Mouse (Mus musculus) lung, postnatal 0 days (tissue): ENCODE results near the gene Sntg2. TPM values are rescaled to one million over a fixed set of nuclear protein-coding genes. Genes with fewer than 3 reads are reported as not detected.

ENCODE experiments used
- ATAC-seq: fragments of 200-750 bp; cut with Nextera tagmentation; 2 replicates; pipeline ENCODE4 v1.8.0; 2017; ENCODE audit warnings: moderate library complexity
- DNase-seq: peaks from one replicate; pipeline ENCODE4 v3.0.0-alpha.2; 2016; ENCODE audit warnings: low spot score
- H3K27ac ChIP-seq: fragments of 300-500 bp; sonication (generic); 2 replicates; pipeline ENCODE4 v1.5.1; 2014; ENCODE audit warnings: antibody characterized with exemption, mild to moderate bottlenecking, low read length, mixed read lengths
- H3K27me3 ChIP-seq: fragments of 300-500 bp; sonication (generic); replicated peaks from 2 replicates; pipeline ENCODE4 v1.6.1; 2014; ENCODE audit warnings: low read length, mixed read lengths; ENCODE audit not compliant: insufficient read depth
- H3K36me3 ChIP-seq: fragments of 300-500 bp; sonication (generic); 2 replicates; pipeline ENCODE4 v1.6.1; 2014; ENCODE audit warnings: low read length, mixed read lengths; ENCODE audit not compliant: insufficient read depth
- H3K4me1 ChIP-seq: fragments of 300-500 bp; sonication (generic); 2 replicates; pipeline ENCODE4 v1.6.1; 2014; ENCODE audit warnings: antibody characterized with exemption, low read depth, low read length, mixed read lengths; ENCODE audit not compliant: insufficient read depth
- H3K4me2 ChIP-seq: fragments of 300-500 bp; sonication (generic); replicated peaks from 2 replicates; pipeline ENCODE4 v1.6.1; 2014; ENCODE audit warnings: low read depth, mild to moderate bottlenecking, low read length, moderate library complexity, mixed read lengths
- H3K4me3 ChIP-seq: fragments of 300-500 bp; sonication (generic); 2 replicates; pipeline ENCODE4 v1.5.1; 2014; ENCODE audit warnings: low read depth, low read length
- H3K9ac ChIP-seq: fragments of 300-500 bp; sonication (generic); replicated peaks from 2 replicates; pipeline ENCODE4 v1.6.1; 2014; ENCODE audit warnings: low read depth, mild to moderate bottlenecking
- H3K9me3 ChIP-seq: fragments of 300-500 bp; sonication (generic); 2 replicates; pipeline ENCODE4 v1.6.1; 2016; ENCODE audit warnings: low read length, mixed read lengths
- CTCF ChIP-seq: IDR thresholded peaks from 2 replicates; pipeline ENCODE4 v1.5.1; 2016; ENCODE audit warnings: antibody characterized with exemption, mild to moderate bottlenecking
- EP300 ChIP-seq: IDR thresholded peaks from 2 replicates; pipeline ENCODE4 v1.6.1; 2016; ENCODE audit warnings: antibody characterized with exemption, mild to moderate bottlenecking, control low read depth
- WGBS: fragments of 180-500 bp; shearing (Covaris S2); extraction: QIAGEN DNeasy Blood & Tissue Kit; methylation state at CpG from one replicate; pipeline ENCODE4 v1.1.7; 2014; 5-methylcytosine and 5-hydroxymethylcytosine counted together
- polyA plus RNA-seq: library from polyadenylated mRNA; unstranded; fragments of >200 nt; fragmentation: Nextera tagmentation; extraction: Ambion mirVana; gene quantifications from 2 replicates; pipeline ENCODE4 v1.2.1, GENCODE M21; 2015

The Sntg2 gene
- polyA plus RNA-seq, 1 experiment from 2014 or later: 5.3 TPM

DNA sequence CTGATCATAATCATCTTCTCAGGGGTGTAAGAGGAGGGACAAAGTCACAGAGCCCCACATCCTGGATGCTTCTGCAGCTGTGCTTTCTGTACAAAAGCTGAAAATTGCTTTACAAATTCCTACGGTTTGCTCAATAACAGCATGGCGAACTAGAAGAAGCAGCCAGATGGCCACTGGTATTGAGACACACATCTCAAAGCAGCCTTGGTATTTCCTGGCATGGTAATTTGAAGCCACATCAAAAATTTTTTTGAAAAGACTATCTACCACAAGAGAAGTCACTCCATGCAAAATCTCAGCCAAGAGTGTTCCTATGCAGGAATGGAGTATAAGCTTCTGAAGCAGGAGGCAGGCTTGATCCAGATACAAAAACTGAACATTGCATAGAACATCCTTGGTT, 195.6 kb downstream of the Sntg2 start:
- H3K9ac ChIP-seq: no peak overlapping the region
- no peaks in the 10 kb centered on the region for H3K36me3 ChIP-seq
- H3K4me1 ChIP-seq: no peaks in the 10 kb centered on the region
- no peaks in the 10 kb centered on the region for H3K9me3 ChIP-seq
- H3K27me3 ChIP-seq: no peaks in the 10 kb centered on the region
- no peak for DNase-seq
- H3K27ac ChIP-seq: no peak overlapping the region
- TF ChIP-seq CTCF: no peak
- no peak for TF ChIP-seq EP300
- WGBS: 75% methylated on average over 2 of the region's 2 CpGs
- ATAC-seq: no peak
- no peak overlapping the region for H3K4me2 ChIP-seq
- no peak overlapping the region for H3K4me3 ChIP-seq

DNA sequence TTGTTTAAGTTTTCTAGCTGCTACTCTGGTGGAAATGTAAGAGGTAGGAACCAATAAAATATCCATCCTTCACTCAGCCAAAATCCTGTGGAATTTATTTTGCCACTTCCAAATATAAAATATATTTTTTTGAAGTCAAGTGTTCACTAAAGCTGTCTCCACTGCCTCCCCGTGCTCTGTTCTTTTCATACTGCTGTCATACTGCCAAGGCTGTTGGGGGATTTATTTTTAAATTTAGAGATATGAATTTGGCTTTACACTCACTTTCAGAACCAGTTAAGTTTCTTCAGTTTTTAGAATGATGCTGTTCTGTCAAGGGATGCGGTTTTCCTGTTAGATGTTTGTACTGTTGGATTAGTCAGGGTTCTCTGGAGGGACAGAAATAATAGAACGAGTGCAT, 204.7 kb downstream of the Sntg2 start:
- Histone ChIP-seq H3K4me2 (no peak overlapping the region), H3K4me3 (no peak overlapping the region), H3K4me1 (no peaks in the 10 kb centered on the region), H3K27ac (no peak overlapping the region), H3K36me3 (no peaks in the 10 kb centered on the region), H3K27me3 (no peaks in the 10 kb centered on the region), H3K9ac (no peak overlapping the region), H3K9me3 (no peaks in the 10 kb centered on the region)
- DNase-seq (no peak), ATAC-seq (no peak)
- 50% methylated on average over 3 of the region's 3 CpGs for WGBS
- TF ChIP-seq EP300 (no peak), CTCF (no peak)

DNA sequence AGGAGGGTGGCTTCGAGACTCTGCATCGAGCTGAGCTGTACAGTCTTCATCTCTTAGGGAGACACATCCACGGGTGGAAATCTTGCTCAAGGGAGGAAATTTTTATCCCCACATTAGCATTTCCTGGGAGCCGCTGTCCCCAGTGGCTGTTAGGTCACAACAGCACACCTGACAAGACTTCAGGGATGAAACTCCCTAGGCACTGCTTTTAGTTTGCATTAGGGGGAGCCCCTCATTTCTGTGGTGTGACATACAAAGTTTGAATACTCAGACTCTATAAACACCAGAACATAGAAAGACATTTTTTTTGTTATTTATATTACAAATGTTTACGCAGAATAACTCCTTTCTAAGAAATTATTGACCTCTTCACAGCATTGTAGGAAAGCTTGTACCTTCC, 208.6 kb downstream of the Sntg2 start:
- no peaks in the 10 kb centered on the region for H3K9me3 ChIP-seq
- whole genome bisulfite sequencing: 83% methylated on average over 5 of the region's 5 CpGs
- no peak overlapping the region for H3K4me3 ChIP-seq
- H3K4me1 ChIP-seq: no peaks in the 10 kb centered on the region
- DNase-seq: no peak
- no peak for ATAC-seq
- no peak overlapping the region for H3K9ac ChIP-seq
- H3K36me3 ChIP-seq: no peaks in the 10 kb centered on the region
- TF ChIP-seq CTCF (no peak), EP300 (no peak)
- no peaks in the 10 kb centered on the region for H3K27me3 ChIP-seq
- no peak overlapping the region for H3K27ac ChIP-seq
- no peak overlapping the region for H3K4me2 ChIP-seq

DNA sequence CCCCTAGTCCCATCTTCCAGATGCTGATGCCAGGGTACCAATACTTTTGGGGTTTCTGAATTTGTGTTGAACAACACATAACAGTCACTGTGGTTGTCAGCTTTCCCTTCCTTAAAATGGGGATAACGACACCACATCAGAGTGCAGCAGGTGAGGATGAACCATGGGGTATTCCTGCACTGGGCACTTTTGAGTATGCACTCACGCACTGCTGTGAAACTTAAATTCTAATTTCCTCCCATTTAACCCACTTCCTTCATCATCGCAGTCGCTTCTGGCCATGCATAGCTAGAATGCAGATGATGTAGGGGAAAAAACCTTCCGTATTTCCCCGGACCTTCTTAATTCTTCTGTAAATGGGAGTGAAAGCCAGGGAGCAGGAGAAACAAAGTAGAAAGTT, 209.2 kb downstream of the Sntg2 start:
- H3K27ac ChIP-seq: no peak overlapping the region
- 87% methylated on average over 6 of the region's 6 CpGs for WGBS
- DNase-seq (no peak), ATAC-seq (no peak)
- no peaks in the 10 kb centered on the region for H3K27me3 ChIP-seq
- H3K36me3 ChIP-seq: no peaks in the 10 kb centered on the region
- no peaks in the 10 kb centered on the region for H3K9me3 ChIP-seq
- no peak overlapping the region for H3K9ac ChIP-seq
- TF ChIP-seq CTCF: no peak
- TF ChIP-seq EP300: no peak
- H3K4me3 ChIP-seq: no peak overlapping the region
- no peak overlapping the region for H3K4me2 ChIP-seq
- no peaks in the 10 kb centered on the region for H3K4me1 ChIP-seq

DNA sequence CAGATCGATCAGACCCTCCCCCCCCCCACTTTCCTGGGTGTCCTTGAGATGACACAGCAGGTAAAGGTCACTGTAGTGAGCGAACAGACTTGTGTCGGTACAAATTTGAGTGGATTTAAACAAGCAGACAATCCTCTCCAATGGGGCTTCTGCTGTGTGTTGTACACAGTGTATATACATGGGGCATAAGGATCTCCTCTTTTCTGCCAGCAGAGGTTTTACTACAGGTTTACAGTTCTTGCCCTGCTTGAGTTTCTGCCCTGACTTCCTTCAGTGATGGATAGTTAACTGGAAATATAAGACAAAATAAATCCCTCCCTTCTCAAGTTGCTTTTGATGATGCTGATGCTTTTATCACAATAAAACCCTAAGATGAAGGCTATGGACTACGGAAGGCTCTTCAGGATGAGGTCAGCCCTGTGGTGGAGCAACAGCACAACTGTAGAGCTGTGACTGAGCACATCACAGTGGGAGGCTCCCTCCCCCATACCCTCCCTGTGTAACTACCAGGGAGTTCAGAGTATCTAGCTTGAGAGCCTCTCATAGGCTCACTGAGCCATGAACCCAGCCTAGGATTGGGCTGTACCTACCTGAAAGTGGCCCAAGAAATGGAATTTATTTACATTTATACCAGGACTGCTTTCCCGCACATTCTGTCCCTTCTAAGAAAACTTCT, 211.3 kb downstream of the Sntg2 start:
- no peak for TF ChIP-seq EP300
- TF ChIP-seq CTCF: no peak
- Histone ChIP-seq H3K4me3 (no peak overlapping the region), H3K36me3 (no peaks in the 10 kb centered on the region), H3K4me1 (no peaks in the 10 kb centered on the region), H3K9ac (no peak overlapping the region), H3K9me3 (no peaks in the 10 kb centered on the region), H3K27ac (no peak overlapping the region), H3K4me2 (no peak overlapping the region), H3K27me3 (no peaks in the 10 kb centered on the region)
- peak; percentile 50 for ATAC-seq
- 66% methylated on average over 5 of the region's 5 CpGs for WGBS
- no peak for DNase-seq

DNA sequence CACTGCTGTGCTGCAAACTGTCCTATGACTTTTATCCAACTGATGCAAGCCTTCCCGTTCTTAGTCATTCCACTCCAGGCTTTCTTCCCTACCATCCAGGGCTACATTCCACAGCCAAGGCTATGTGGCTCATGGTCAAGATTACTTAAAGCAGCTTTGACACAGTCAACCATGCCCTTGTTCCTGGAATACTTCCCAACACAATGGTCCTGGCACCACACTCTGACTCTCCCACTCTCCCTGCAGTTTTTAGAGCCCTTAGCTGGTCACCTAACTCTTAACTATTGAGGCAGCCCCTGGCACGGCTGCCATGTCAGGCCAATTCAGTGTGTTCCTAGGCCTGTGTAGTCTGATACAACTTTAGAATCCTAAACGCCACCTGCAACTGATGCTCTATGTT, 212.7 kb downstream of the Sntg2 start:
- ATAC-seq: peak; percentile 47

DNA sequence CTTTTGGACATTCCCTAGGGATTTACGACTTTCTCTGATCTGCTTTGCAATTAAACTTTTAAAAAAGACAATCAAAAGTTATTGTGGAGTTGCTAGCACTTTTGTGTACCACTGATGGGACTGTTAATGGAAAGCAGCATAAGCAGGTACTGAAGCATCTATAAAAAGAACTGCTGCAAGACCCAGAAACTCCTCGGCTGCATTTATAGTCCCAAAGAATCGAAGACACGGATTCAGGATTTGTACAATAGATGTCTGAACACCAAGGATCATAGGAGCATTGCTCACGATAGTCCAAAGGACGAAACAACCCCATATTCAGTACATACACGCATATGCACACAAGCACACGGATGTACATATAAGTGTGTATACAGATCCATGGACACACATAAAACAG, 213.4 kb downstream of the Sntg2 start:
- 76% methylated on average over 8 of the region's 8 CpGs for WGBS
- no peak for ATAC-seq

More for the DNA sequence above, 212.7 kb downstream of the Sntg2 start:
- H3K4me3 ChIP-seq: no peak overlapping the region
- WGBS: 63% methylated on average over 3 of the region's 3 CpGs
- no peaks in the 10 kb centered on the region for H3K9me3 ChIP-seq
- no peak for TF ChIP-seq EP300
- no peak for TF ChIP-seq CTCF
- H3K27me3 ChIP-seq: no peaks in the 10 kb centered on the region
- peak; percentile 31 for DNase-seq
- no peaks in the 10 kb centered on the region for H3K36me3 ChIP-seq
- H3K4me2 ChIP-seq: no peak overlapping the region
- no peaks in the 10 kb centered on the region for H3K4me1 ChIP-seq
- H3K27ac ChIP-seq: no peak overlapping the region
- no peak overlapping the region for H3K9ac ChIP-seq

More for the DNA sequence above, 213.4 kb downstream of the Sntg2 start:
- H3K9ac ChIP-seq: no peak overlapping the region
- H3K36me3 ChIP-seq: no peaks in the 10 kb centered on the region
- H3K27me3 ChIP-seq: no peaks in the 10 kb centered on the region
- no peak overlapping the region for H3K4me3 ChIP-seq
- H3K9me3 ChIP-seq: no peaks in the 10 kb centered on the region
- TF ChIP-seq EP300: no peak
- TF ChIP-seq CTCF: no peak
- no peak overlapping the region for H3K27ac ChIP-seq
- no peak overlapping the region for H3K4me2 ChIP-seq
- H3K4me1 ChIP-seq: no peaks in the 10 kb centered on the region
- DNase-seq: no peak
